Mouse (Mus musculus) midbrain, embryonic 13.5 days (tissue): ENCODE data around the gene Socs3. TPM values are rescaled to one million over a fixed set of nuclear protein-coding genes. Genes with fewer than 3 reads are reported as not detected.
A peak's percentile ranks its signal among the peaks of the same experiment; 100 is the strongest.

ENCODE experiments used
- ATAC-seq: fragments of 200-750 bp; cut with Nextera tagmentation; 2 replicates; pipeline ENCODE4 v1.8.0; 2017; ENCODE audit warnings: mild to moderate bottlenecking, moderate TSS enrichment, moderate library complexity
- H3K27ac ChIP-seq: fragments of 300-500 bp; sonication (generic); 2 replicates; pipeline ENCODE4 v1.5.1; 2015; ENCODE audit warnings: inconsistent platforms, mild to moderate bottlenecking, moderate library complexity
- H3K27me3 ChIP-seq: fragments of 300-500 bp; sonication (generic); 2 replicates; pipeline ENCODE4 v1.6.1; 2015; ENCODE audit warnings: mild to moderate bottlenecking, inconsistent platforms
- H3K36me3 ChIP-seq: fragments of 300-500 bp; sonication (generic); 2 replicates; pipeline ENCODE4 v1.6.1; 2015; ENCODE audit warnings: mild to moderate bottlenecking, inconsistent platforms
- H3K4me1 ChIP-seq: fragments of 300-500 bp; sonication (generic); replicated peaks from 2 replicates; pipeline ENCODE4 v1.6.1; 2015; ENCODE audit warnings: inconsistent platforms
- H3K4me2 ChIP-seq: fragments of 300-500 bp; sonication (generic); replicated peaks from 2 replicates; pipeline ENCODE4 v1.6.1; 2015; ENCODE audit warnings: moderate library complexity, mild to moderate bottlenecking, inconsistent platforms
- H3K4me3 ChIP-seq: fragments of 300-500 bp; sonication (generic); replicated peaks from 2 replicates; pipeline ENCODE4 v1.5.1; 2015; ENCODE audit warnings: mild to moderate bottlenecking, inconsistent platforms
- H3K9ac ChIP-seq: fragments of 300-500 bp; sonication (generic); replicated peaks from 2 replicates; pipeline ENCODE4 v1.6.1; 2015; ENCODE audit warnings: mild to moderate bottlenecking, inconsistent platforms
- H3K9me3 ChIP-seq: fragments of 300-500 bp; sonication (generic); 2 replicates; pipeline ENCODE4 v1.6.1; 2016; ENCODE audit warnings: mild to moderate bottlenecking, inconsistent platforms
- WGBS: fragments of 180-500 bp; shearing (Covaris S2); methylation state at CpG from one replicate; pipeline ENCODE4 v1.1.7; 2015; 5-methylcytosine and 5-hydroxymethylcytosine counted together
- polyA plus RNA-seq: library from polyadenylated mRNA; unstranded; fragments of >200 nt; fragmentation: Nextera tagmentation; extraction: Ambion mirVana; gene quantifications from 2 replicates; pipeline ENCODE4 v1.2.1, GENCODE M21; 2015

The Socs3 gene
- polyA plus RNA-seq, 1 experiment from 2014 or later = 9.3 TPM

DNA sequence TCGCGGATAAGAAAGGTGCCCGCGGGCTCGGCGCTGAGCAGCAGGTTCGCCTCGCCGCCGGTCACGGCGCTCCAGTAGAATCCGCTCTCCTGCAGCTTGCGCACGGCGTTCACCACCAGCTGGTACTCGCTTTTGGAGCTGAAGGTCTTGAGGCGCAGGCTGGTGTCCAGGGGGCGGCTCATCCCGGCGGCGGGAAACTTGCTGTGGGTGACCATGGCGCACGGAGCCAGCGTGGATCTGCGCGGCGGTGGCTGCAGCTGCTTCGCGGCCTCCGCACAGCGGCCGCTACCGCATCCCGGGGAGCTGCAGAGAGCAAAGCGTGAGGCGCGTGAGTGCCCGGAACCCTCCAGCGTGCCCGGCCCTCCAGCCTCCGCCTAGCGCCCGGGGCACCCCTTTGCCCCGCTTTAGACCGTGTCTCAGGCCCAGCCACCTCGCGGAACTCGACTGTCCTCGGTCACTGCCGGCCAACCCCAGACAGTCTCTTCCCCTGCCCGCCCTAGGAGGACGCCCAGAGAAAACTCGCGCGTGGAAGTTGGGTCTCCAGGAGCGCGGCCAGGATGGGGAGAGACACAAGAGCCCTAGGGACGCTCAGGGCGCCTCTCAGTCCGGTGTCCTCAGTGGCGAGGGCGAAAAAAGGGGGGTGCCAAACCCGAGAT is 1.7 kb downstream of the Socs3 start:
- Histone ChIP-seq H3K4me1 (peaks cover 64% of the 10 kb centered on the region), H3K4me3 (peak overlapping the region; percentile 55), H3K9ac (peak overlapping the region; percentile 70), H3K9me3 (no peaks in the 10 kb centered on the region), H3K36me3 (no peaks in the 10 kb centered on the region), H3K4me2 (peak overlapping the region; percentile 87), H3K27me3 (peaks cover 47% of the 10 kb centered on the region), H3K27ac (peak overlapping the region; percentile 79)
- WGBS = under 1% methylated on average over 64 of the region's 64 CpGs
- ATAC-seq = peak; percentile 1

DNA sequence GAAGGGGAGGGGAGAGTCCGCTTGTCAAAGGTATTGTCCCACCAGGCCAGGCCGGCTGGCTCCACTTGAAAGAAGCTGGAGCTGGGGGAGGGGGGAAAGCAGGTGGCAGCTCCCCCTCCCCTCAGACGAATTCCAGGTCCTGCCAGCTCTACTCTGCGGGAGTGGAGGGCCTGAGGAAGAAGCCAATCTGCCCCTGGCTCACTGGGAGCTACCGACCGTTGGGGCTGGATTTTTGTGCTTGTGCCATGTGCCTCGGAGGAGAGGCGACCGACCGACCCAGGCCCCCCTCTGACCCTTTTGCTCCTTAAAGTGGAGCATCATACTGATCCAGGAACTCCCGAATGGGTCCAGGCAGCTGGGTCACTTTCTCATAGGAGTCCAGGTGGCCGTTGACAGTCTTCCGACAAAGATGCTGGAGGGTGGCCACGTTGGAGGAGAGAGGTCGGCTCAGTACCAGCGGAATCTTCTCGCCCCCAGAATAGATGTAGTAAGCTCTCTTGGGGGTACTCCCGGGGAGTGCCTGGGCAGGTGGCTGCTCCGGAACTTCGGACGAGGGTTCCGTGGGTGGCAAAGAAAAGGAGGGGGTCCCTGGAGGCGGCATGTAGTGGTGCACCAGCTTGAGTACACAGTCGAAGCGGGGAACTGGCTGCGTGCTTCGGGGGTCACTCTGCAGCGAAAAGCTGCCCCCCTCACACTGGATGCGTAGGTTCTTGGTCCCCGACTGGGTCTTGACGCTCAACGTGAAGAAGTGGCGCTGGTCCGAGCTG is 2.4 kb downstream of the Socs3 start:
- H3K4me1 ChIP-seq = peaks cover 71% of the 10 kb centered on the region
- peak overlapping the region; percentile 55 for H3K4me3 ChIP-seq
- H3K4me2 ChIP-seq = peak overlapping the region; percentile 87
- H3K27me3 ChIP-seq = peaks cover 47% of the 10 kb centered on the region
- peak overlapping the region; percentile 70 for H3K9ac ChIP-seq
- no peaks in the 10 kb centered on the region for H3K36me3 ChIP-seq
- WGBS = 4% methylated on average over 34 of the region's 34 CpGs
- H3K9me3 ChIP-seq = no peaks in the 10 kb centered on the region
- ATAC-seq = no peak
- no peak overlapping the region for H3K27ac ChIP-seq

DNA sequence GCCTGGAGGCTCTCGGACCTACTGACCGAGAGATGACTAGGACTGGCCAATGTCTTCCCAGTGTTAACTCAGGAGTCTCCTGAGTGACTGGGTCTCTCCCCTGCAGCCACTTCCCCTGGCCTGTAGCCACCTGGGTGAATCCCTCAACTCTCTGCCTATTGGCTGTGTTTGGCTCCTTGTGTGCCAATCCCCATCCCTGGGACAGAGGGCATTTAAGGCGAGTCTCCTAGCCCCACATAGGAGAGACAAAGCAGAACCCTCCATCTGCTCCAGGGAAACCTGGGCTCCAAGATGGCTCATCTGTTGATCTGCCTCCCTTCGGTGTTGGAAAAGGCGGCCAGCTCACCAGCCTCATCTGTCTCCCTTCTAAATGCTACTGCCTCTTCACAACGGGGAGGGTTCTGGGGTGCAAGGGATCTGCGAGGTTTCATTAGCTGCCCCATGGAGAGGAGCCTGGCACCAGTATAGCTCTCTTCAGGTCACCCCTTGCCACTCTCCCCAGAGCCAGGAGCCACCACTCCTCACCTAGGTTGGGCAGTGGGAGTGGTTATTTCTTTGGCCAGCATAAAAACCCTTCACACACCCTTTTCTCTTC is 3.2 kb downstream of the Socs3 start:
- H3K9me3 ChIP-seq = no peaks in the 10 kb centered on the region
- peak overlapping the region; percentile 16; the same call in 1 of the 2 replicates for H3K9ac ChIP-seq
- H3K4me1 ChIP-seq = peaks cover 78% of the 10 kb centered on the region
- no peaks in the 10 kb centered on the region for H3K36me3 ChIP-seq
- peak overlapping the region; percentile 87 for H3K4me2 ChIP-seq
- ATAC-seq = no peak
- H3K27me3 ChIP-seq = peaks cover 45% of the 10 kb centered on the region
- H3K27ac ChIP-seq = no peak overlapping the region
- peak overlapping the region; percentile 55 for H3K4me3 ChIP-seq
- WGBS = 35% methylated on average over 7 of the region's 7 CpGs

DNA sequence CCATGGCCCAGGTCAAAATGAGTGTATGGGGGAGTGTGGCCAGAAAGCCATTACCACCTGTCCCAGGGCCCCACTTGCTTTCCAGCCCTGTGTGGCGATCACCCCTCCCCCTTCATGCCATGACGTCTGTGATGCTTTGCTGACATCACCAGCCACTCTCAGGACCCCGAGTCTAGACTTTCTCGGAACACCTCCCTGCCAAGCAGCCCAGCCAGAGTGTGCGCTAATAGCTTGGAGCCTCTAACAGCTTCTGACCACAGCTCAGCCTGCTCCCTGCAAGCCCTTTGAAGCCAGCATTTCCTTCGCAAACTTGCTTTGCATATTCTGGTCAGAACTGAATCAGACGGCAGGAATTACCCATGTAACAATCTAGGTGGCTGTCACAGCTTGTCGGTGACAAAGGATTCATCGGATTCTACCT is 4.3 kb downstream of the Socs3 start:
- Histone ChIP-seq H3K36me3 (no peaks in the 10 kb centered on the region), H3K4me3 (no peak overlapping the region), H3K9me3 (no peaks in the 10 kb centered on the region), H3K27me3 (peaks cover 42% of the 10 kb centered on the region), H3K27ac (no peak overlapping the region), H3K4me1 (peaks cover 78% of the 10 kb centered on the region), H3K9ac (no peak overlapping the region), H3K4me2 (peak overlapping the region; percentile 7)
- no peak for ATAC-seq
- 7% methylated on average over 9 of the region's 9 CpGs for whole genome bisulfite sequencing

DNA sequence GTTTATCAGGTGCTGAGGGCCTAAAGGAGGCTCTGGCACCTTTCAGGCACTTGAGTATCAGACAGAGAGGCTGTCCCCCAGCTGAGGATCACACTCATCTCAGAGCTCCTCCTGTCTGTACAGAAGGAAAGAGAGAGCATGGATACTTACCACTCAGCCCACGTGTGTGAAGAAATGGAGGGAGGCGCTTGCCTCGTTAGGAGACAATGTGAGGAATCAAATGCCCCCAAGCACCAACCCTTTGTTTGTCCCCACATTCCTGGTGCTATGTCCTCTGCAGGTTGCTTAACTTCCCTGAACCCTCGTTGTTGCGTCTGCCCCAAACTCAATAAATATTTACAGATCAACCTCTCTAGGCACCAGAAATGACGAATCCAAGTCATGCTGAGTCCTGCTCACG is 4.8 kb downstream of the Socs3 start:
- H3K4me1 ChIP-seq = peaks cover 75% of the 10 kb centered on the region
- H3K4me2 ChIP-seq = peak overlapping the region; percentile 7; the same call in 1 of the 2 replicates
- 26% methylated on average over 7 of the region's 7 CpGs for WGBS

DNA sequence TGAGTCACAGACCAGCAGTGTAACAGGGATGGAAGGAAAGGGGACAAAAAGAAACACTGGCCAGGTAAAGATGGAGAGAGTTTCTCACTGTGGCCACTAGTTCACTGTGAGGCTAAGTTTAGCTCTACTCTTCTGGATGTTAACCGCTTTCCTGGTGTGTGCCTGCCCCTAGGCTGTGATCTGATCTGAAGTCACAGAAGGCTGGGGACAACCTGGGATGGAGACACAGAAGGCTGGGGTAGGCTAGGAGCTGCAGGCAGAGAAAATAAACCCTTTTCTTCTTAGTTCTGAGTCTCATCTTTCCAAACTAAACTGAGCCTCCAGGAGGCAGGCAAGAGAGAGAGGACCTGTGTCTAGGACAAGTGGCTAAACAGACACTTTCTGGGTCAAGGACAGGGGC is 5.6 kb downstream of the Socs3 start:
- no peak overlapping the region; the same call in 1 of the 2 replicates for H3K27ac ChIP-seq
- H3K36me3 ChIP-seq = no peaks in the 10 kb centered on the region
- H3K9ac ChIP-seq = no peak overlapping the region
- H3K4me2 ChIP-seq = peak overlapping the region; percentile 58
- H3K27me3 ChIP-seq = peaks cover 41% of the 10 kb centered on the region
- H3K4me1 ChIP-seq = peaks cover 68% of the 10 kb centered on the region
- no peaks in the 10 kb centered on the region for H3K9me3 ChIP-seq
- ATAC-seq = no peak
- H3K4me3 ChIP-seq = no peak overlapping the region
- 20% methylated on average over 1 of the region's 1 CpGs for WGBS

More for the DNA sequence above, 4.8 kb downstream of the Socs3 start:
- H3K9ac ChIP-seq = no peak overlapping the region
- H3K4me3 ChIP-seq = no peak overlapping the region
- H3K36me3 ChIP-seq = no peaks in the 10 kb centered on the region
- peaks cover 41% of the 10 kb centered on the region for H3K27me3 ChIP-seq
- ATAC-seq = no peak
- H3K9me3 ChIP-seq = no peaks in the 10 kb centered on the region
- no peak overlapping the region for H3K27ac ChIP-seq

DNA sequence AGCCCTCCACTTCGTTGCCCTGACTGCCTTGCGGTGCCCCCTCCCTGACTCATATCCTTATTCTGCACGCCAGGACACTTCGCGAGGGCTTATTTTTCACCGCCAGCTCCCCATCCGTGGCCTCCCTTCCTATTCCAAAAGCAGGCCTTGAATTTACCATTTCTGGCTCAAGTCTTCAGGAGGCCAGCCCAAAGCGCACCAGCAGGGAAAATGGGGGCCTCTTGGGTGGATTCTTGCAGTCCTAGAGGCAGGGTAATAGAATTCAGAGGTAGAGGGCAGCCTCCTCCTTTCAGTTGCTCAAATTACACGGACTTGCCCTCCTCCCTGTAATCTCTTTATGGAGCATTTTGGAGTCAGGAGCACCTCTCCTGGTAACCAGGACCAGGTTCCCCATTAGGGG is 6.0 kb downstream of the Socs3 start:
- H3K4me2 ChIP-seq = peak overlapping the region; percentile 58
- H3K27ac ChIP-seq = peak overlapping the region; percentile 19; the same call in 1 of the 2 replicates
- 1% methylated on average over 9 of the region's 9 CpGs for WGBS
- H3K9ac ChIP-seq = no peak overlapping the region; the same call in 1 of the 2 replicates
- no peaks in the 10 kb centered on the region for H3K9me3 ChIP-seq
- ATAC-seq = no peak
- H3K36me3 ChIP-seq = no peaks in the 10 kb centered on the region
- peaks cover 41% of the 10 kb centered on the region for H3K27me3 ChIP-seq
- H3K4me3 ChIP-seq = peak overlapping the region; percentile 37
- H3K4me1 ChIP-seq = peaks cover 68% of the 10 kb centered on the region

DNA sequence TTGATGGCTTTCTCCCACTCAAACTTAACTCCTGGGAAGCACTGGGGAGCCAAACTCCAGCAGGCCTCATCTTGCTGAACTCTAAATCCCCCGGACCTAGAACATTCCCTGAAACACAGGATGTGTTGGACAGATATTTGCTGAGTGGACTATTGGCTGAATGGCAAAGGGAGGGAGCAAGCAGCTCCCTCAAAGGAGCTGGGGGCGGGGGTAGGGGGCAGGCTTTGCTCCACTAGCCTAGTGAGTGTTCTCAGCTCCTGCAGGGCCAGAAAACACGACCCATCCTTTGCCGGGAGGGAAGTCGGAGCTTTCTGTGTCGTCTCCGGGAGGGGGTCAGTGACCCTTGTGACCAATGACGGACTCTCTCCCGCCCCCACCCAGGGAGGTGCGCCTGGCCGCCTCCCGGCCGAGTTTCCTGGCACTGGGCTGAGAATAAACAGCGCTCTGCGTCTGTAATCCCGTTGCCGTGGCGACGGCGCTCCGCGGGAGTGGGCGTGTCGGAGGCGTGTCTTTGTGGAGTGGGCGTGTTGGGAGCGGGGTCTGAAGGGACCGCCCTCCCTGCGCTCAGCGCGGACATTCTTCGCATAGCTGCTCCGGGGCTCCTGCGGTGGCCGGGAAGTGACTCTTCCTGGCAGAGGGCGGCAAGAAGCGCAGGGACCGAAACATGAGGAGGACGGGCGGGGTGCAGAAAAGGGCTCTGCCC is 6.6 kb downstream of the Socs3 start:
- Histone ChIP-seq H3K9me3 (no peaks in the 10 kb centered on the region), H3K9ac (peak overlapping the region; percentile 44), H3K4me3 (peak overlapping the region; percentile 37), H3K27me3 (peaks cover 41% of the 10 kb centered on the region), H3K27ac (0 out of 2 replicates have a peak overlapping the region, but pooled peaks have one; percentile 36), H3K36me3 (no peaks in the 10 kb centered on the region), H3K4me2 (peak overlapping the region; percentile 58), H3K4me1 (peaks cover 64% of the 10 kb centered on the region)
- under 1% methylated on average over 40 of the region's 40 CpGs for WGBS
- ATAC-seq = peak; percentile 85

DNA sequence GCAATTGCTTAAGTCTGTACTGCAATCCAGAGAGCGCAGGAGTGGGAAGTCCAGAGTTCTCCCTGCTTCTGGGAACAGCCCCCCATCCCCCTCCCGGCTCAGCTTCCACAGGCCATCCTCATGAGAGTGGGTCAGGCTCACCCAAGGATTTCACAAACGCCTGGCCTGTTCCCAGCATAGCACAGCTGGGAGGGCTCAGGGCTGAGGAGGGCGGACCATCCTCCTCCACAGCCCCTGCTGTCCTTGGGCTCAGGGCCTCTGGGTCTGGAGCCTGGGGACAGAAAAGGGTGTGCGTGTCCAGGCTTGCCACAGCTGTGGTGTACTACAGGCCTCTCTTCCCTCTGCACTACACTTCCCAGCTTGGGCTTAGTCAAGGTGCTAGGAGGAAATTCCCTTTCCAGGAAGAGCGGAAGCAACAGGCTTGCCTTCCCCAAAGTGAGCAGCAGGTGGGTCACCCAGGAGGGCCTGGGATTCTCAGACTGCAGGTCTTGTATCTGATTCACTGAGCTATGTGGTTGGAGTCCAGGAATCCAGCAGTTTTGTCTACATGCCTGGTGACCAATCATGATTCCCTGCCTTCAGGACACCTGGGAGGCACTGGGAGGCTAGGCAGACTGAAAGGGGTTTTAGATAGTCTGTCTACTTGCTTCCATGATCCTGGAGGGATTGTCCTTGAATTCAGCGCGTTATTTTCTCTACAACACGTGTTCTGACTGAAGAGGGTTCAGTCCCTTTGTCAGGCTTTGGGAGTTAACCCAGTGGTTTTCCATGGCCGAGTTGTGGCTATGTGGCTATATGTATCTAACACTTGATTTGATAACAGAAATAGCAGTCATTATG is 7.4 kb downstream of the Socs3 start:
- Histone ChIP-seq H3K27ac (no peak overlapping the region), H3K4me1 (peaks cover 58% of the 10 kb centered on the region), H3K9ac (peak overlapping the region; percentile 44; the same call in 1 of the 2 replicates), H3K4me2 (peak overlapping the region; percentile 58), H3K9me3 (no peaks in the 10 kb centered on the region), H3K36me3 (no peaks in the 10 kb centered on the region), H3K27me3 (peaks cover 35% of the 10 kb centered on the region), H3K4me3 (no peak overlapping the region)
- no peak for ATAC-seq
- WGBS = 31% methylated on average over 10 of the region's 10 CpGs

DNA sequence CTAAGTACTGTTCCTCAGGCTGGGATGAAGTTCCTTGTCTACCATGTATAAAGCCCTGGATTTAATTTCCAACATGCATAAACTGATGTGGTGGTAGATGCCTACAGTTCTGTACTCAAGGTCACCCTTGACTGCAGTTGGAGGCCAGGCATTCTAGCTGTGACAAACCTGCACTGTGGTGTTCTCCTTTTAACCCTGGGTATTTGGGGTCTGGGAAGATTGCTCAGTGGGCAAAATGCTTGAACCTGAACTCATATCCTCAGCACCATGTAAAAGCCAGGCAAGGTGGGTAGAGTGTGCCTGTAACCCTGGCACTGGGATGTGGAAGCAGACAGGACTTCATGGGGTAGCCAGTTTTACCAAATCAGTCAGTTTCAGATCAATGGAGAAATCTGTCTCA is 9.2 kb downstream of the Socs3 start:
- Histone ChIP-seq H3K4me2 (no peak overlapping the region), H3K4me1 (peaks cover 42% of the 10 kb centered on the region), H3K4me3 (no peak overlapping the region), H3K27me3 (peaks cover 18% of the 10 kb centered on the region), H3K9me3 (no peaks in the 10 kb centered on the region), H3K27ac (no peak overlapping the region), H3K36me3 (no peaks in the 10 kb centered on the region), H3K9ac (no peak overlapping the region)
- no peak for ATAC-seq

DNA sequence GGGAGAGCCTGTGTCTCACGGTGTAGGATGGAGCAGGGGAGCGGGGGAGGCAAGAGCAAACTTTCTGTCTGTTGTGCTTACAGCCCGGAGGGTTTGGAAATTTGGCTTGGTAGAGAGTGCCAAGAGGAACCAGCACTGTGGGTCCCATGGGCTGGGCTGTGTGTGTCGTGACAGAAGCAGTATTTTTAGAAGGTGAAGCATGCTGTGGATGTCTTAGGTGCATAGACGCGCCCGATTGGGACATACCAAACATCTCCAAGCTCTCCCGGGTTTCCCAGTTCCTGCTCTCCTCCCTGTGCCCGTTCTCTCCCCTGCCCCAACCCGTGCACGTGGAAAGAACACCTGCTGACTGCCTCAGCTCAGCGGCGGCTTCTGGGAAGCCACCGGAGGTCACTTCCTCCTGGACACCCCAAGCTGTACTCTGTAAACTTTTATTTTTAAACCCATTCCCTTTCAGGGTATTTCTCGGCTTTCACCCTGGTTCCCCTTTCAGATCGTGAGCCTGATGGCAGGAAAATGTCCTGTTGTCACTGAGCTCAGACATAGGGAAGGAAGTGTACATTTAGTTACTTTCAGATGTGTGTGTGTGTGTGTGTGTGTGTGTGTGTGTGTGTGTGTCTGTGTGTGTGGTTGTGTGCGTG is 10.0 kb downstream of the Socs3 start:
- no peak overlapping the region for H3K4me3 ChIP-seq
- peaks cover 11% of the 10 kb centered on the region for H3K27me3 ChIP-seq
- no peaks in the 10 kb centered on the region for H3K9me3 ChIP-seq
- no peak for ATAC-seq
- no peak overlapping the region for H3K4me2 ChIP-seq
- 61% methylated on average over 17 of the region's 17 CpGs for WGBS
- H3K9ac ChIP-seq = no peak overlapping the region
- peaks cover 38% of the 10 kb centered on the region for H3K4me1 ChIP-seq
- H3K36me3 ChIP-seq = no peaks in the 10 kb centered on the region
- no peak overlapping the region for H3K27ac ChIP-seq
